Mouse (Mus musculus) liver, embryonic 11.5 days (tissue): ENCODE measurements around the gene Ppp1r32. TPM values are rescaled to one million over a fixed set of nuclear protein-coding genes. Genes with fewer than 3 reads are reported as not detected.
A peak's percentile ranks its signal among the peaks of the same experiment; 100 is the strongest.

Experiments used
- ATAC-seq: fragments of 200-750 bp; cut with Nextera tagmentation; replicated peaks from 2 replicates; pipeline ENCODE4 v1.8.0; 2017; ENCODE audit warnings: moderate number of reproducible peaks, mild to moderate bottlenecking, moderate TSS enrichment, moderate library complexity; ENCODE audit not compliant: low FRiP score
- DNase-seq: peaks from one replicate; pipeline ENCODE4 v3.0.0-alpha.2; 2017; ENCODE audit warnings: low spot score
- H3K27ac ChIP-seq: fragments of 300-500 bp; sonication (generic); 2 replicates; pipeline ENCODE4 v1.5.1; 2014; ENCODE audit warnings: mild to moderate bottlenecking, low read depth, low read length, control low read depth
- H3K27me3 ChIP-seq: fragments of 300-500 bp; sonication (generic); replicated peaks from 2 replicates; pipeline ENCODE4 v1.6.1; 2014; ENCODE audit warnings: low read length, mixed read lengths; ENCODE audit not compliant: control insufficient read depth, insufficient read depth
- H3K36me3 ChIP-seq: fragments of 300-500 bp; sonication (generic); 2 replicates; pipeline ENCODE4 v1.6.1; 2014; ENCODE audit warnings: mild to moderate bottlenecking, low read length, moderate library complexity, mixed read lengths; ENCODE audit not compliant: control insufficient read depth, insufficient read depth
- H3K4me1 ChIP-seq: fragments of 300-500 bp; sonication (generic); replicated peaks from 2 replicates; pipeline ENCODE4 v1.6.1; 2014; ENCODE audit warnings: low read length, mixed read lengths; ENCODE audit not compliant: control insufficient read depth, insufficient read depth
- H3K4me2 ChIP-seq: fragments of 300-500 bp; sonication (generic); 2 replicates; pipeline ENCODE4 v1.6.1; 2014; ENCODE audit warnings: mild to moderate bottlenecking, control low read depth, moderate library complexity
- H3K4me3 ChIP-seq: fragments of 300-500 bp; sonication (generic); 2 replicates; pipeline ENCODE4 v1.5.1; 2014; ENCODE audit warnings: low read depth, low read length, control low read depth
- H3K9ac ChIP-seq: fragments of 300-500 bp; sonication (generic); 2 replicates; pipeline ENCODE4 v1.6.1; 2014; ENCODE audit warnings: low read depth, low read length, control low read depth
- H3K9me3 ChIP-seq: fragments of 300-500 bp; sonication (generic); 2 replicates; pipeline ENCODE4 v1.6.1; 2016; ENCODE audit warnings: low read length, inconsistent platforms, mixed read lengths; ENCODE audit not compliant: control insufficient read depth
- WGBS: fragments of 180-500 bp; shearing (Covaris S2); extraction: QIAGEN DNeasy Blood & Tissue Kit; methylation state at CpG from one replicate; pipeline ENCODE4 v1.1.7; 2014; 5-methylcytosine and 5-hydroxymethylcytosine counted together
- polyA plus RNA-seq: library from polyadenylated mRNA; unstranded; fragments of >200 nt; fragmentation: Nextera tagmentation; extraction: Ambion mirVana; gene quantifications from 2 replicates; pipeline ENCODE4 v1.2.1, GENCODE M21; 2014

Gene Ppp1r32
- polyA plus RNA-seq, 1 experiment from 2014 or later, result 0.12 TPM

DNA sequence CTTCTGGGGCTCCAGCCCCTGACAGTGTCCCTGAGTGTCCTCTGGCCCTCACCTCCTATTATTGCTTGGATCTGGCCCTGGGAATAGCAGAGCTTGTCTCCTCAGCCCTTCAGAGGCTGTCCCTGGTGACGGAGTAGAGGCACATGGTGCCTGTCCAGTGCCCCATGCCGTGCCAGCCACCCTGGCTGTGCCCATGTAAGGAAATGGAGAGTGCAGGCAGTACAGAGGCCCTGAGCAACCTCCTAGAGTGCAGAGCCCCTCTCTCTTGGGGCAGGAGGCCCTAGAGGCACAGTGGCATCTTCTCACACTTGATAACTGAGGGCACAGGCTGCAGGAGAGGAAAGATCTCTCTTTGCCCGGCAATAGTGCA, 27.3 kb downstream of the Ppp1r32 start:
- WGBS, result 68% methylated on average over 3 of the region's 3 CpGs
- H3K9me3 ChIP-seq, result no peaks in the 10 kb centered on the region
- H3K4me1 ChIP-seq, result peaks cover 2% of the 10 kb centered on the region
- no peak overlapping the region for H3K4me2 ChIP-seq
- H3K36me3 ChIP-seq, result no peaks in the 10 kb centered on the region
- H3K27me3 ChIP-seq, result peaks cover 67% of the 10 kb centered on the region
- no peak for DNase-seq
- no peak for ATAC-seq
- H3K27ac ChIP-seq, result no peak overlapping the region
- no peak overlapping the region for H3K4me3 ChIP-seq
- no peak overlapping the region for H3K9ac ChIP-seq

DNA sequence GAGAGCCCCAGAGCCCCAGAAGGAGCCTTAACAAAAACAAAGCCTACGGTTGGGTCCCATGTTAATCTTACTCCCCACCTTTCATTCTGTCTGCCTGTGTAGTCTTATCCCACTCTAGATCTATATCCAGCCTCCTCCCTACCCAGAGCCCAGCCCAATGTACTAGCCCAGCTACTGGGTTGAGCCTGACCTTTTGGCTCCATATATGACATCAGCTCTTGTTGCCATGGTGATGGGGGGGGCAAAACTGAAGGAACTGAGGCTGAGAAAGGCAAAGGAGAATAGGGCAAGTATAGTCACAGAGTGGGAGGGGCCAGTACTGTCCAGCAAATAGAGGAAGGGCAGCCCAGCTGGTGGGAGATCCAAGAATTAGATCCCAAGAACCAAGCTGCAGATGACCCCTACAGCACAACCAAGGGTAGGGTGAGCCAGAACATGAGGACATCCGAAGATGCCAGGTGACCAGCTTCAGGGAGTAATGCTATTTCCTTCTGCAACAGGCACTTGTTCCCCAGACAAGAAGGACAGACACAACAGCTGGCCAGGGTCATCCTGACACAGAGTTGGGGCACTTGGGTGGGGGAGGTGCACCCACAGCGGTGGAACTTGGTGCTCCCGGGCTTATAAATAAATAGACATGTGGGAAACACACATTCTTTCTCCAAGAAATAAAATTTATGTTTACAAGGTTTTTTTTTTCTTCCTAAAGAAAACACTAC, 27.9 kb downstream of the Ppp1r32 start:
- ATAC-seq (no peak), DNase-seq (no peak)
- WGBS, result 56% methylated on average over 4 of the region's 4 CpGs
- Histone ChIP-seq H3K9me3 (no peaks in the 10 kb centered on the region), H3K4me1 (peaks cover 2% of the 10 kb centered on the region), H3K27ac (no peak overlapping the region), H3K9ac (no peak overlapping the region), H3K36me3 (no peaks in the 10 kb centered on the region), H3K27me3 (peaks cover 62% of the 10 kb centered on the region), H3K4me2 (no peak overlapping the region), H3K4me3 (no peak overlapping the region)

DNA sequence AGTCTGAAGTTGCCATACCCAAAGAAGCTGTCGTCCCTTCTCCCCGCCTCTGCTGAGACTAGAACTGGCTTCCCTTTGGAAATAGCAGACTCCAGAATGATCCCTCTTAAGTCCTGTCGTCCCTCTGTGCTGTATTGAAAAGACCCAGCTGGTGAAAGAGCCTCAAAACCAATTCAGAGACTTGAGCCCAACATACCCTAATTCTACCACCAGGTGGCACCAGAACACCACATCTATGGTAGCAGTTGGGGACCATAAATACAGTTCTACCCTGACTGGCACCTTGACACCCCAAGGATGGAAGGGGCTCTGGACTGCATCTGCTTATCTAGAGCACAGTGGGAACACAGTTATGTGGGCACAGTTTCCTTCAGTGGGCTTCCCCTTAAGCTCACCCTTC, 33.0 kb downstream of the Ppp1r32 start:
- no peak overlapping the region for H3K9ac ChIP-seq
- no peaks in the 10 kb centered on the region for H3K9me3 ChIP-seq
- no peaks in the 10 kb centered on the region for H3K36me3 ChIP-seq
- H3K4me2 ChIP-seq, result no peak overlapping the region
- WGBS, result 5% methylated on average over 3 of the region's 3 CpGs
- no peak overlapping the region for H3K4me3 ChIP-seq
- H3K27me3 ChIP-seq, result peaks cover 10% of the 10 kb centered on the region
- DNase-seq (no peak), ATAC-seq (no peak)
- H3K4me1 ChIP-seq, result no peaks in the 10 kb centered on the region
- H3K27ac ChIP-seq, result no peak overlapping the region

DNA sequence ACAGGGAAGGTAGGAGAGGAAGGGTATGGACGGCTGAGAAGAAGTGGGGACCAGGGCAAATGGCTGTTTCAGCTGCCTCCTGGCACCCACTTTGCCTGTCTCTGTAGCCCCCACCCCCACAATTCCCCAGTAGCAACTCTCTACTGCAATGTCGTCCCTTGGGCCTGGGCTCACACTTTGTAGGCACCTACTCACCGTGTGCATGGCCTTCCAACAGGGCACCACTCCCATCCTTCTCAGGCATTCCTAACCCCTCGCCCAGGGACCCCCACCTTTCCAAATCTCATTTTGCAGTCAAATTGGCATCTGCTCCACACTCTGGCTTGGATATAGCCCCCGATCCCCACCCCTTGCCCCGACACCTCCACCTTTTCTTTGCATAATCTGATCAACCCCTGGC, 33.5 kb downstream of the Ppp1r32 start:
- Histone ChIP-seq H3K27me3 (peaks cover 5% of the 10 kb centered on the region), H3K9ac (no peak overlapping the region), H3K9me3 (no peaks in the 10 kb centered on the region), H3K4me1 (no peaks in the 10 kb centered on the region), H3K4me3 (no peak overlapping the region), H3K27ac (no peak overlapping the region), H3K36me3 (no peaks in the 10 kb centered on the region), H3K4me2 (no peak overlapping the region)
- ATAC-seq, result no peak
- WGBS, result 45% methylated on average over 6 of the region's 6 CpGs
- DNase-seq, result no peak

DNA sequence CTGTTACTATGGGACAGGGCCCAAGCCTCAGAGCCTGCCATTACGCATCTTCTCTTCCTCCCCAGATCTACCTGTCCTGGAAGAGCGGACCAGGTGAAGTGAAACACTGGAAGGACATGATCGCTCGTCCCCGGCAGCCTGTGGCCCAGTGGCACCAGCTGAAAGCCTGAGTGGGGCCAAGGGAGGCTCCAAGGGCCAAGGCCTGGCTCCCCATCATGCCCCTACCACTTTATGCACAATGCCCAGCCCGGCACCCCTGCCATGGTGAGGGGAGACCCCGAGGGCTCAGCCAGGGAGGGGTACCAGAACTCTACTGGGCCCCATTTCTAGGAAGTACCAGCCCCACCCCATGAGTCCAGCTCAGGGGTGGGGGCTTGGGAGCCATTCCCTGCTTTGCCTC, 34.5 kb downstream of the Ppp1r32 start:
- H3K27me3 ChIP-seq, result peaks cover 5% of the 10 kb centered on the region; the same call in 1 of the 2 replicates
- H3K4me1 ChIP-seq, result no peaks in the 10 kb centered on the region
- no peak overlapping the region for H3K9ac ChIP-seq
- DNase-seq (no peak), ATAC-seq (no peak)
- no peaks in the 10 kb centered on the region for H3K36me3 ChIP-seq
- H3K9me3 ChIP-seq, result no peaks in the 10 kb centered on the region
- no peak overlapping the region for H3K27ac ChIP-seq
- 83% methylated on average over 7 of the region's 7 CpGs for WGBS
- no peak overlapping the region for H3K4me3 ChIP-seq
- no peak overlapping the region for H3K4me2 ChIP-seq

DNA sequence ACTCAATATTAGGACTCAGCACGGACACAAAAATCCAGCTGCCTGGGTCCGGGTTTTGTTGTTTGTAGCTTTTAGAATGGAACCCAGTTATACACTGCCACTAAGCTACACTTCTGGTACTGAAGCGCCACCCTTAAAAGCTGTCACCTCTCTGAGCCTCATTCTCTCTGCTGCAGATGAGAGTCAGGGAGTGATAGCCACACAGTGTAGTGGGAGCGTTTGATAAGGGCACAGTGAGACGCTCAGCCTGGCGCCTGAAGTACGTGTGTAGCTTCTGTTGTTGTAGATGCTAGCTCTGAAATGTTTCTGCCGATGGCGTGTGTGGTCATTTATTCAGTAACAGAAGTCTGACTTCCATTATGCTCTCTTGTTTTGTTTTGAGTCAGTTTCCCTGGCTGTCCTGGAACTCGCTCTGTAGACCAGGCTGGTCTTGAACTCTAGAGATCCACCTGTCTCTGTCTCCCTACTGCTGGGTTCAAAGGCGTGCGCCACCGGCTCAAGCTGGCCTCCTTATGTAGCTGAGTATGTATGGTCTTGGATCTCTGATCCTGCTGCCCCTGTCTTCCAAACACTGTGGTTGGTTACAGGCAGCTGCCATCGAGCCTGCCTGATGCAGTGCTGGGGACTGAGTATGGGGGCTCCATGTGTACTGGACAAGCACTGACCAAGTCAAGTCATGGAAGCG, 37.9 kb downstream of the Ppp1r32 start:
- ATAC-seq, result peak; percentile 95
- WGBS, result 71% methylated on average over 15 of the region's 15 CpGs
- Histone ChIP-seq H3K27ac (peak overlapping the region; percentile 72), H3K4me3 (no peak overlapping the region), H3K27me3 (no peaks in the 10 kb centered on the region; the same call in 1 of the 2 replicates), H3K9me3 (no peaks in the 10 kb centered on the region), H3K9ac (no peak overlapping the region; the same call in 1 of the 2 replicates), H3K4me2 (peak overlapping the region; percentile 10; the same call in 1 of the 2 replicates), H3K36me3 (no peaks in the 10 kb centered on the region), H3K4me1 (no peaks in the 10 kb centered on the region)
- DNase-seq, result no peak

DNA sequence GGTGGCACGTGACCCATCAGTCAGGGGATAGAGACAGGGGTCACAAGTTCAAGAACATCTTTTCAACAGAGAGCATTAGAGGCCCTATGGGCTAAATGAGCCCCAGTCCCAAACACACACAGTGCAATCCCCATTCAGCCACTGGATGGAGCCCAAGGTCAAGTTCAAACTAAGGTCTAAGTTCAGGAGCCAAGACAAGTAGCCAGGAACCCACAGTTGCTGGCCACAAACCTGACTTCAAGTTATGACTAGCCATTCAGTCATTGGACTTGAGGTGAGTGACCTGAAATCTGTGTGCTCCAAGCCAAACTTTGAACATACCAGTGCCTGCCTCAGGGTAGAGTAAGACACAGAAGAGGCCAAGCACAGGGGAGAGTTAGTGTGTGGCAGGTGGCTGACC, 45.2 kb downstream of the Ppp1r32 start:
- WGBS, result 33% methylated on average over 1 of the region's 1 CpGs
- H3K4me3 ChIP-seq, result no peak overlapping the region
- ATAC-seq (no peak), DNase-seq (no peak)
- H3K9me3 ChIP-seq, result no peaks in the 10 kb centered on the region
- no peak overlapping the region for H3K4me2 ChIP-seq
- H3K27ac ChIP-seq, result no peak overlapping the region
- no peaks in the 10 kb centered on the region for H3K36me3 ChIP-seq
- H3K4me1 ChIP-seq, result no peaks in the 10 kb centered on the region
- H3K9ac ChIP-seq, result no peak overlapping the region
- peaks cover 11% of the 10 kb centered on the region for H3K27me3 ChIP-seq

DNA sequence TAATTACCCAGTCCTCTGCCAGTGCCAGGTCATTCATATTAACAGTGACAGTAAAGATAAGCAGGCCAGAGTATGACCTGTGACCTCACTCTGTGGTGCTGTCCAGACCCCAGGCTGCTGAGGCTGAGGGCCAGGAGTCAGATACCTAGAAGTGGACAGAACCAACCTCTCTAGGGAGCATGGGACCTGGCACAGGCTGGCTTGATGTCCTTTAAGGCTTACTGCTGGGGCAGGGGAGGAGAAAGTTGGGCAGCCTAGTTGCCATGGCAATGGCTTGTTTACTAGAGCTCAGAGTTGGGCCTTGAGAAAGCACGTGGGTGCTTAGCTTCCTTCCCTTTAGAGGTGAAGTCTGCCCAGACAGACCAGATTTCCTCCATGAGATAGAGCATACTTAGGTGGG, 46.0 kb downstream of the Ppp1r32 start:
- H3K4me1 ChIP-seq, result peaks cover under 1% of the 10 kb centered on the region; the same call in 1 of the 2 replicates
- no peak overlapping the region for H3K9ac ChIP-seq
- no peaks in the 10 kb centered on the region for H3K9me3 ChIP-seq
- ATAC-seq, result no peak
- no peak overlapping the region for H3K4me2 ChIP-seq
- H3K4me3 ChIP-seq, result no peak overlapping the region
- no peak for DNase-seq
- 12% methylated on average over 1 of the region's 1 CpGs for WGBS
- no peaks in the 10 kb centered on the region for H3K36me3 ChIP-seq
- no peak overlapping the region for H3K27ac ChIP-seq
- peaks cover 11% of the 10 kb centered on the region for H3K27me3 ChIP-seq

DNA sequence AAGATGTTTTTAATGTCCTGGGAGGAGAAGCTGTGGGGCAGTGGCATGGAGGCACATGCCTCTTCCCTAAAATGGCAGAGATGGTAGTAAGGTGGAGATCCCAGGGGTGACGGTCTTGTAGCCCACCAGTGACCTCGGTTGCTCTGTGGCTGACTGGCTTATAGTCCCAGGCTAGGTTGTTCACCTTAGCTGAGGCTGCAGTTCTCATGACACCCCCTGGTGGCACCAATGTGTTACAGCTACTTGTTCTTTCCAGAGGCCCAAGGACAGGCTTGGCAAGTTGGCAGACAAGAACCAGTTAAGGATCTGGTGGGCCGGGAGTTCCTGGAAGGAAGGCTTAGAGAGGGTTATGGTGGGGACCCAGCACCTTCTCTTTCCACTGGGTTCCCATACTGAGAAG, 46.8 kb downstream of the Ppp1r32 start:
- Histone ChIP-seq H3K4me3 (no peak overlapping the region), H3K4me1 (peaks cover 6% of the 10 kb centered on the region; the same call in 1 of the 2 replicates), H3K4me2 (no peak overlapping the region), H3K27me3 (peaks cover 11% of the 10 kb centered on the region), H3K36me3 (no peaks in the 10 kb centered on the region), H3K27ac (no peak overlapping the region), H3K9me3 (no peaks in the 10 kb centered on the region), H3K9ac (no peak overlapping the region; the same call in 1 of the 2 replicates)
- 43% methylated on average over 3 of the region's 3 CpGs for WGBS
- DNase-seq (peak; percentile 54), ATAC-seq (no peak)
